Mouse (Mus musculus) CH12.LX (cell line): ENCODE measurements around the gene Cuedc1. TPM values are rescaled to one million over a fixed set of nuclear protein-coding genes. Genes with fewer than 3 reads are reported as not detected.

Source experiments
- DNase-seq: peaks from one replicate; pipeline ENCODE4 v3.0.0-alpha.2; 2013; ENCODE audit errors: extremely low read depth
- H3K27ac ChIP-seq: 2 replicates; pipeline ENCODE4 v1.5.1; 2012; ENCODE audit warnings: low read depth, mild to moderate bottlenecking, control low read depth, moderate library complexity; ENCODE audit not compliant: insufficient read depth
- H3K27me3 ChIP-seq: replicated peaks from 2 replicates; pipeline ENCODE3; 2012; ENCODE audit warnings: inconsistent platforms
- H3K36me3 ChIP-seq, 2 experiments: replicated peaks in 1 of 2; 2 replicates each; pipeline versions ENCODE3 to v1.6.1; 2012; ENCODE audit warnings: inconsistent platforms in 1 of 2, low read length in 1 of 2, mild to moderate bottlenecking in 1 of 2, mixed read lengths in 1 of 2, moderate library complexity in 1 of 2; ENCODE audit not compliant: control insufficient read depth in 1 of 2, insufficient read depth in 1 of 2
- H3K4me1 ChIP-seq, 2 experiments: 2 replicates each; pipeline ENCODE4 v1.6.1; 2012; ENCODE audit warnings: inconsistent platforms in 1 of 2, moderate library complexity in 1 of 2; ENCODE audit not compliant: insufficient read depth in 2 of 2, control insufficient read depth in 1 of 2
- H3K4me2 ChIP-seq: 2 replicates; pipeline ENCODE4 v1.6.1; 2012; ENCODE audit warnings: low read depth, mild to moderate bottlenecking, control low read depth; ENCODE audit not compliant: poor library complexity, insufficient read depth, severe bottlenecking
- H3K4me3 ChIP-seq, 3 experiments: fragments of 150-350 bp in 1 of 3; sonication (generic) in 1 of 3; replicated peaks in 1 of 3; 2 replicates each; pipeline versions ENCODE3 to v1.5.1; 2011 to 2012; ENCODE audit warnings: low read depth in 2 of 3, low read length in 2 of 3, mild to moderate bottlenecking in 2 of 3, moderate library complexity in 2 of 3, control low read depth in 1 of 3, improper control_type of control experiment in 1 of 3, inconsistent platforms in 1 of 3, mixed read lengths in 1 of 3; ENCODE audit not compliant: poor library complexity in 1 of 3
- H3K79me2 ChIP-seq: replicated peaks from 2 replicates; pipeline ENCODE4 v1.6.1; 2012; ENCODE audit warnings: mild to moderate bottlenecking, moderate library complexity; ENCODE audit not compliant: control insufficient read depth, poor library complexity, insufficient read depth, severe bottlenecking; ENCODE audit errors: extremely low read depth
- H3K9ac ChIP-seq: 2 replicates; pipeline ENCODE4 v1.6.1; 2012; ENCODE audit warnings: low read depth, mild to moderate bottlenecking, control low read depth, moderate library complexity; ENCODE audit not compliant: insufficient read depth
- H3K9me3 ChIP-seq: replicated peaks from 2 replicates; pipeline ENCODE3; 2012; ENCODE audit warnings: low read length, inconsistent platforms, mixed read lengths
- CHD2 ChIP-seq: IDR thresholded peaks from 2 replicates; pipeline ENCODE4 v1.6.1; 2011; ENCODE audit warnings: low read length, improper control_type of control experiment
- CTCF ChIP-seq, 2 experiments: IDR thresholded peaks in 1 of 2; conservative IDR thresholded peaks in 1 of 2; 2 replicates each; pipeline ENCODE4 v1.5.1; 2011 to 2012; ENCODE audit warnings: low read depth in 2 of 2, low read length in 2 of 2, improper control_type of control experiment in 1 of 2, inconsistent platforms in 1 of 2, mild to moderate bottlenecking in 1 of 2, moderate library complexity in 1 of 2
- ELF1 ChIP-seq: IDR thresholded peaks from 2 replicates; pipeline ENCODE4 v1.6.1; 2014; ENCODE audit warnings: low read depth, mild to moderate bottlenecking, inconsistent platforms, low read length, improper control_type of control experiment
- ETS1 ChIP-seq: conservative IDR thresholded peaks from 2 replicates; pipeline ENCODE4 v1.6.1; 2012; ENCODE audit warnings: low read depth, mild to moderate bottlenecking, inconsistent platforms, low read length, improper control_type of control experiment, moderate library complexity
- GABPA ChIP-seq: IDR thresholded peaks from 2 replicates; pipeline ENCODE4 v1.6.1; 2012; ENCODE audit warnings: low read depth, low read length, improper control_type of control experiment, inconsistent platforms; ENCODE audit not compliant: insufficient replicate concordance
- HCFC1 ChIP-seq: IDR thresholded peaks from 2 replicates; pipeline ENCODE4 v1.6.1; 2012; ENCODE audit warnings: low read depth, mild to moderate bottlenecking, inconsistent platforms, low read length, improper control_type of control experiment
- IRF4 ChIP-seq: IDR thresholded peaks from 2 replicates; pipeline ENCODE4 v1.6.1; 2014; ENCODE audit warnings: low read depth, mild to moderate bottlenecking, inconsistent platforms, low read length, improper control_type of control experiment
- JUN ChIP-seq: IDR thresholded peaks from 2 replicates; pipeline ENCODE4 v1.6.1; 2011; ENCODE audit warnings: low read depth, mild to moderate bottlenecking, low read length, improper control_type of control experiment, moderate library complexity; ENCODE audit not compliant: insufficient read depth
- JUND ChIP-seq: conservative IDR thresholded peaks from 2 replicates; pipeline ENCODE4 v1.6.1; 2011; ENCODE audit warnings: low read depth, low read length, improper control_type of control experiment
- KAT2A ChIP-seq: IDR thresholded peaks from 2 replicates; pipeline ENCODE4 v1.6.1; 2012; ENCODE audit warnings: low read length, improper control_type of control experiment, inconsistent platforms; ENCODE audit not compliant: insufficient replicate concordance
- MAX ChIP-seq: IDR thresholded peaks from 2 replicates; pipeline ENCODE4 v1.6.1; 2011; ENCODE audit warnings: low read length, improper control_type of control experiment
- MAZ ChIP-seq: IDR thresholded peaks from 2 replicates; pipeline ENCODE4 v1.6.1; 2012; ENCODE audit warnings: low read depth, mild to moderate bottlenecking, inconsistent platforms, low read length, improper control_type of control experiment, moderate library complexity
- MEF2A ChIP-seq: IDR thresholded peaks from 2 replicates; pipeline ENCODE4 v1.6.1; 2014; ENCODE audit warnings: low read depth, mild to moderate bottlenecking, inconsistent platforms, low read length, improper control_type of control experiment, borderline replicate concordance
- MXI1 ChIP-seq: IDR thresholded peaks from 2 replicates; pipeline ENCODE4 v1.6.1; 2011; ENCODE audit warnings: mild to moderate bottlenecking, low read depth, low read length, improper control_type of control experiment
- MYC ChIP-seq: IDR thresholded peaks from 2 replicates; pipeline ENCODE4 v1.6.1; 2011; ENCODE audit warnings: low read depth, mild to moderate bottlenecking, improper control_type of control experiment, low read length
- NELFE ChIP-seq: IDR thresholded peaks from 2 replicates; pipeline ENCODE4 v1.6.1; 2011; ENCODE audit warnings: low read depth, low read length, improper control_type of control experiment
- PAX5 ChIP-seq: IDR thresholded peaks from 2 replicates; pipeline ENCODE4 v1.6.1; 2012; ENCODE audit warnings: low read length, inconsistent platforms, mixed read lengths
- POLR2A ChIP-seq: IDR thresholded peaks from 2 replicates; pipeline ENCODE4 v1.6.1; 2011; ENCODE audit warnings: low read depth, mild to moderate bottlenecking, improper control_type of control experiment, low read length
- POLR2AphosphoS2 ChIP-seq: IDR thresholded peaks from 2 replicates; pipeline ENCODE4 v1.6.1; 2011; ENCODE audit warnings: low read depth, low read length, improper control_type of control experiment
- RAD21 ChIP-seq: IDR thresholded peaks from 2 replicates; pipeline ENCODE4 v1.6.1; 2011; ENCODE audit warnings: low read depth, mild to moderate bottlenecking, low read length, improper control_type of control experiment, moderate library complexity
- SMC3 ChIP-seq: IDR thresholded peaks from 2 replicates; pipeline ENCODE4 v1.6.1; 2011; ENCODE audit warnings: low read depth, low read length, improper control_type of control experiment
- TCF12 ChIP-seq: IDR thresholded peaks from 2 replicates; pipeline ENCODE4 v1.6.1; 2014; ENCODE audit warnings: low read depth, mild to moderate bottlenecking, inconsistent platforms, low read length, improper control_type of control experiment
- USF2 ChIP-seq: conservative IDR thresholded peaks from 2 replicates; pipeline ENCODE4 v1.6.1; 2011; ENCODE audit warnings: low read depth, low read length, improper control_type of control experiment
- ZC3H11A ChIP-seq: IDR thresholded peaks from 2 replicates; pipeline ENCODE4 v1.6.1; 2012; ENCODE audit warnings: low read depth, mild to moderate bottlenecking, inconsistent platforms, low read length, improper control_type of control experiment
- ZNF384 ChIP-seq: IDR thresholded peaks from 2 replicates; pipeline ENCODE4 v1.6.1; 2012; ENCODE audit warnings: low read depth, low read length, improper control_type of control experiment, inconsistent platforms
- dilution Hi-C: fragments of 300-500 bp; cut with MboI; formaldehyde crosslinking; loops from 2 replicates; pipeline ENCODE4 v1.14.3; 2020; ENCODE audit warnings: low sequenced_read_pairs; ENCODE audit not compliant: extremely low pct_unique_long_range_greater_than_20kb, extremely low pct_ligation_motif_present
- in situ Hi-C: fragments of 300-500 bp; cut with MboI; formaldehyde crosslinking; loops from 3 replicates; pipeline ENCODE4 v1.14.3; 2019; ENCODE audit warnings: low sequenced_read_pairs, low pct_ligation_motif_present, low pct_unique_long_range_greater_than_20kb, mixed read lengths
- polyA plus RNA-seq: library from polyadenylated mRNA; unstranded; fragments of >175 nt; gene quantifications from 2 replicates; pipeline ENCODE4 v1.2.1, GENCODE M21; 2012; ENCODE audit warnings: low read depth; ENCODE audit not compliant: insufficient read length
- total RNA-seq, 2 experiments: library from RNA; depleted of rRNA; stranded (reverse); fragments of 300-350 nt in 1 of 2; fragments of >200 nt in 1 of 2; gene quantifications; 2 replicates each; pipeline ENCODE4 v1.2.3; 2012 to 2014

Cuedc1 gene
- total and polyA plus RNA-seq, 3 experiments: 0.20 to 0.51 (median 0.47) TPM

GRCm38 (mm10) chr11:88057788-88058187 is 40.1 kb upstream of the Cuedc1 start:
- no peak for DNase-seq
- Histone ChIP-seq H3K27me3 (no peaks in the 10 kb centered on the region), H3K9ac (no peak overlapping the region), H3K9me3 (no peaks in the 10 kb centered on the region), H3K36me3 (peaks cover 4 to 37% of the 10 kb centered on the region in 2 experiments), H3K4me2 (no peak overlapping the region), H3K4me1 (peaks cover 0 to 11% of the 10 kb centered on the region in 2 experiments; a peak in 2 of 4 replicates), H3K79me2 (no peaks in the 10 kb centered on the region), H3K4me3 (no peak overlapping the region), H3K27ac (no peak overlapping the region)
- TF ChIP-seq KAT2A: no peak
- TF ChIP-seq ZC3H11A: no peak
- no peak for TF ChIP-seq RAD21
- TF ChIP-seq JUND: no peak
- TF ChIP-seq MYC: no peak
- TF ChIP-seq MEF2A: no peak
- TF ChIP-seq PAX5: no peak
- dilution Hi-C loops (loop anchor here (25.0 kb wide), 1 partner anchor 130 kb away; no protein-coding TSS in a partner anchor), in situ Hi-C loops (loop anchor here (5.0 kb wide), 2 partner anchors 90 to 140 kb away; no protein-coding TSS in a partner anchor)

DNA sequence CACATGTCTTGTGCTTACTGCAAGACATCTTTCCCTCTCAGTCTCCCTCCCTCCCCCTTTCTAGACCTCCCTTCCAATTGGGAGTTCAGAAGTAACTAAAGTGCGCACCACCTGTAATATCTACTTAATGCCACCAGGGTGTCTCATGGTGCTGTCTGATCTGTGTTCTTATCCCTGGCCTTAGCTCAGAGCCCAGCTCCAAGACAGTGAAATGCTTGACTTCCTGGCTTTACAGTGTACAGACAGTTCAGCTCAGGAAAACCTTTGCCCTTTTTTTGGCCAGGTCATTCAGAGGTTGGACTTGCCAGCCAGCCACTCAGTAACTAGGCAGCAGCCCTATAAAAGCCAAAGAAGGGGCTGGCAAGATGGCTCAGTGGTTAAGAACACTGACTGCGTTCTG is 38.7 kb upstream of the Cuedc1 start:
- Histone ChIP-seq H3K9me3 (no peaks in the 10 kb centered on the region), H3K4me2 (no peak overlapping the region), H3K36me3 (peaks cover 2 to 25% of the 10 kb centered on the region in 2 experiments), H3K27me3 (no peaks in the 10 kb centered on the region), H3K79me2 (no peaks in the 10 kb centered on the region), H3K27ac (no peak overlapping the region), H3K4me3 (no peak overlapping the region), H3K9ac (no peak overlapping the region), H3K4me1 (peaks cover 0 to 3% of the 10 kb centered on the region in 2 experiments; a peak in 1 of 4 replicates)
- TF ChIP-seq ZNF384 (no peak), CTCF (conservative IDR thresholded peaks at IDR 0.05 in 1 of 2, IDR thresholded peaks at IDR 0.05 in 1 of 2; ENCODE audit: low read depth in 2 of 2, low read length in 2 of 2) (peak in 1 of 2 experiments; percentile 89; a peak in 2 of 4 replicates)
- DNase-seq: peak; percentile 77
- dilution Hi-C loops (loop anchor here (25.0 kb wide), 1 partner anchor 128 kb away; no protein-coding TSS in a partner anchor), in situ Hi-C loops (loop anchor here (5.0 kb wide), 2 partner anchors 92 to 138 kb away; no protein-coding TSS in a partner anchor)

DNA sequence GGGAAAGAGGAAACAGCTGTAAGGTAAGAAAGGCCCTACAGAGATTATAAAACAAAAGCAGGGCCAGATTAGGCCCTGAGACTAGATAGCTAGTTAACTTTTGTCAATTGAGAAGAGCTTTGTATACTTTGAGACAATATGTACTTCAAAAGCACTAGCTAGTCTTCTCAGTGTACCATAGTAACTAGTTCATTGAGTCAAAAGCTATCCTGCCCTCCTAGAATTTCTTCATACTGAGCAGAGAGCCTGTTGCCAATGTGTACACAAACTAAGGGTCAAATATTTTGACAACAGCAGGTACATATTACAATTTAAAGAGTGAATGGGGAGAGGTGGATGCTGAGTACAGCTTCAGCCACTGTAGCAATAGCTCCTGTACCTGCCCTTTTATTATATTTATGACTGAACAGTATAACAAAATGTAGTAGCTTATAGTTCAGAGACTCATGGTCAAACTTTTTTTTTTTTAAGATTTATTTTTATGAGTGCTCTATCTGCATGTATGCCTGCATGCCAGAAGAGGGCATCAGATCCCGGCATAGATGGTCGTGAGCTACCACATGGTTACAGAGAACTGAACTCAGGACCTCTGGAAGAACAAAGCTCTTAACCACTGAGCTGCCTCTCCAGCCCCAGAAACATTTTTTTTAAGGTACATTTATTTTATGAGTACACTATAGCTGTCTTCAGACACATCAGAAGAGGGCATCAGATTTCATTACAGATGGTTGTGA is 35.8 kb upstream of the Cuedc1 start:
- peaks cover 0 to 2% of the 10 kb centered on the region in 2 experiments for H3K36me3 ChIP-seq
- H3K4me2 ChIP-seq: no peak overlapping the region
- peaks cover 0 to under 1% of the 10 kb centered on the region in 2 experiments; a peak in 2 of 4 replicates for H3K4me1 ChIP-seq
- no peak for DNase-seq
- H3K9me3 ChIP-seq: no peaks in the 10 kb centered on the region
- H3K79me2 ChIP-seq: no peaks in the 10 kb centered on the region
- no peak overlapping the region for H3K9ac ChIP-seq
- in situ Hi-C loops (no loop called here), dilution Hi-C loops (loop anchor here (25.0 kb wide), 1 partner anchor 125 kb away; no protein-coding TSS in a partner anchor)
- no peak overlapping the region for H3K27ac ChIP-seq
- no peak overlapping the region for H3K4me3 ChIP-seq
- no peaks in the 10 kb centered on the region for H3K27me3 ChIP-seq
- TF ChIP-seq ELF1 (no peak), ZNF384 (peak; percentile 83), IRF4 (no peak), POLR2A (no peak), ETS1 (no peak), NELFE (no peak), MXI1 (no peak), POLR2AphosphoS2 (no peak), HCFC1 (no peak), CHD2 (no peak), CTCF (conservative IDR thresholded peaks at IDR 0.05 in 1 of 2, IDR thresholded peaks at IDR 0.05 in 1 of 2; ENCODE audit: low read depth in 2 of 2, low read length in 2 of 2) (peak in 1 of 2 experiments; percentile 70; a peak in 2 of 4 replicates), USF2 (no peak), SMC3 (peak; percentile 75), MAZ (no peak), MAX (0 out of 2 replicates have a peak, but pooled peaks have one; percentile 29), TCF12 (no peak), JUN (no peak), GABPA (no peak)
